Mouse (Mus musculus) layer of hippocampus, postnatal 36 days (tissue): ENCODE results near the gene D10Wsu102e. TPM values are rescaled to one million over a fixed set of nuclear protein-coding genes. Genes with fewer than 3 reads are reported as not detected.

Source experiments
- total RNA-seq, 2 experiments: library from RNA; stranded (reverse); gene quantifications; 2 replicates each; pipeline ENCODE4 v1.2.3; 2021

The D10Wsu102e gene
- total RNA-seq, 2 experiments from 2014 or later = 2.9 to 4.0 TPM

Other genes starting within 250 kb of the D10Wsu102e start
- 10 to 100 TPM; 20.2 to 24.3 TPM for gene Slc41a2, start 22.3 kb upstream of the D10Wsu102e start, total RNA-seq
- 1 to 10 TPM; 3.2 TPM for gene Aldh1l2, start 173.9 kb downstream of the D10Wsu102e start, total RNA-seq
- 10 to 100 TPM; 31.2 to 33.1 TPM for gene Washc4, start 183.5 kb downstream of the D10Wsu102e start, total RNA-seq